Mouse (Mus musculus) megakaryocyte-erythroid progenitor cell, adult 5-6 weeks (primary cell): ENCODE results near the gene Lim2. TPM values are rescaled to one million over a fixed set of nuclear protein-coding genes. Genes with fewer than 3 reads are reported as not detected.
A peak's percentile ranks its signal among the peaks of the same experiment; 100 is the strongest.
"Not testable (repeated sequence)": the region's sequence is repeated elsewhere in the genome, so short reads cannot be mapped to it uniquely, and the experiment has no call there.

Source experiments
- ATAC-seq: replicated peaks from 2 replicates; pipeline ENCODE4 v1.8.0; 2016; ENCODE audit warnings: mild to moderate bottlenecking, inconsistent platforms; ENCODE audit not compliant: severe bottlenecking, poor library complexity, low FRiP score, low TSS enrichment
- total RNA-seq, 2 experiments: library from RNA; stranded (forward) in 1 of 2; stranded (reverse) in 1 of 2; fragments of 200-1000, 215-1000 nt in 1 of 2; fragments of >200 nt in 1 of 2; fragmentation: Nextera tagmentation in 1 of 2; gene quantifications; 2 replicates each; pipeline ENCODE4 v1.2.3; 2014 to 2017

Lim2 gene
- total RNA-seq (2014; fragmentation: Nextera tagmentation) (2.1 TPM in 1 of 2 replicates, not detected in the other), total RNA-seq (2017) (not detected in 2 replicates)

GRCm38 (mm10) chr7:43427406-43427805, at the start of gene Lim2:
Gene Lim2, plus strand, starts transcription at chr7:43427670.
- ATAC-seq, result no peak

- ATAC-seq, result peak; percentile 91
Observed at GRCm38 (mm10) chr7:43378226-43378625, 49.2 kb upstream of the Lim2 start.

GRCm38 (mm10) chr7:43392349-43393121, 34.9 kb upstream of the Lim2 start:
- ATAC-seq, result no peak

- ATAC-seq, result no peak
Observed at GRCm38 (mm10) chr7:43399501-43399900, 28.0 kb upstream of the Lim2 start.

GRCm38 (mm10) chr7:43402718-43403117, 24.8 kb upstream of the Lim2 start:
- peak; percentile 79 for ATAC-seq

- no peak for ATAC-seq
Observed at GRCm38 (mm10) chr7:43407573-43407972, 19.9 kb upstream of the Lim2 start.

GRCm38 (mm10) chr7:43408131-43408553, 19.3 kb upstream of the Lim2 start, which contains the start of gene Siglecg:
Gene Siglecg, plus strand, starts transcription at chr7:43408204.
- ATAC-seq, result no peak

GRCm38 (mm10) chr7:43409084-43409483, 18.4 kb upstream of the Lim2 start:
- no peak for ATAC-seq

- not testable (repeated sequence) for ATAC-seq
Observed at GRCm38 (mm10) chr7:43411724-43412123, 15.7 kb upstream of the Lim2 start.

- no peak for ATAC-seq
Observed at GRCm38 (mm10) chr7:43417298-43417697, 10.2 kb upstream of the Lim2 start.

GRCm38 (mm10) chr7:43422995-43423617, 4.4 kb upstream of the Lim2 start:
- ATAC-seq, result peak; percentile 100

- ATAC-seq, result no peak
Observed at GRCm38 (mm10) chr7:43423991-43424625, 3.4 kb upstream of the Lim2 start.

- ATAC-seq, result 0 out of 2 replicates have a peak, but pooled peaks have one; percentile 41
Observed at GRCm38 (mm10) chr7:43429500-43429899, 2.0 kb downstream of the Lim2 start.

- ATAC-seq, result no peak
Observed at GRCm38 (mm10) chr7:43432891-43433290, 5.4 kb downstream of the Lim2 start.

- ATAC-seq, result no peak
Observed at GRCm38 (mm10) chr7:43434676-43435075, 7.2 kb downstream of the Lim2 start.

GRCm38 (mm10) chr7:43436341-43437255, 9.1 kb downstream of the Lim2 start, which contains the start of gene Nkg7:
Gene Nkg7, plus strand, starts transcription at chr7:43437073.
- no peak for ATAC-seq

- ATAC-seq, result no peak
Observed at GRCm38 (mm10) chr7:43438611-43439010, 11.1 kb downstream of the Lim2 start.

GRCm38 (mm10) chr7:43440482-43440881, 13.0 kb downstream of the Lim2 start, which contains the start of gene Cldnd2:
Gene Cldnd2, plus strand, starts transcription at chr7:43440782.
- ATAC-seq, result no peak

- ATAC-seq, result no peak
Observed at GRCm38 (mm10) chr7:43441071-43441470, 13.6 kb downstream of the Lim2 start.
